Mouse (Mus musculus): ENCODE data around the gene Fndc3b.
A peak's percentile ranks its signal among the peaks of the same experiment; 100 is the strongest.

Gene Fndc3b

DNA sequence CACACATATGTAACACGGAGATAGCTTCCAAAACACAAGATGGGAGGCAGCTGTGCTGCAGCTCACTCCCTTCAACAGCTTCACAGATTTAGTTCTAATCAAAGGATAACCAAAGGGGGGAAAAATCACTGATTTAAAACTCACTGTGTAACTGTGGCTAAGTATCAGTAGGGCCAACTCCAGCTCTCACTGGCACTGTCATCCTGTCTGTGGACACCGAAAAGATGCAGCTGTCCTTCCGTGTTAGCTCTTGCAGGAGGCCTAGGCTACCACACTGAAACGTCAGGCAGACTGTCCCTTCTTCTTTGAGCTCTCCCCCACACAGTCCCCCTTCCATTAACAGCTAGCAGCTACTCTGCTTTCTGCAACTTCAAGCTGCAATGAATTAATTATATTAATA is 89.9 kb downstream of the Fndc3b start:
- DNase-seq (ENCODE audit: low read depth, low spot score) = no peak

DNA sequence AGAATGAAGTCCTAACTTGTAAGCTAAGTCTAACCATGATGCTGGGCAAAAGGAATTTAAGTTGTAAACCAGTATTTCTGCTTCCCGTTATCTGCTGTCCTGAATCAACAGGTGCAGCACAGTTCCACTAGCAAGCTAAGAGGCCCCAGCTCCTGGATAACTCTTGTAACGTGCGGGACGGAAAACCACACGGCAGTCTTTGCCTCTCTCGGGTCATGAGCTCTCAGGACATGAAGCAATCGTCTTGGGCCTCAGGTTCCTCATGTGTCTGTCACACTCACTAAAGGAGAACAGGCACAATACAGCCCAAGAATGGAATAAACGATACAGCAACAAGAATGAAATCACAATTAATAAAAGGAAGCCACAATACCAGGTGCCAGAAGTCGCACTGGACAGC is 93.4 kb downstream of the Fndc3b start:
- no peak for DNase-seq (ENCODE audit: low read depth, low spot score)

- DNase-seq (ENCODE audit: low read depth, low spot score) = no peak
Measured at GRCm38 (mm10) chr3:27617237-27617499, 93.9 kb downstream of the Fndc3b start.

- DNase-seq (ENCODE audit: low read depth, low spot score) = no peak
Measured at GRCm38 (mm10) chr3:27616421-27617236, 94.5 kb downstream of the Fndc3b start.

- DNase-seq (ENCODE audit: low read depth, low spot score) = no peak
Measured at GRCm38 (mm10) chr3:27615479-27615878, 95.6 kb downstream of the Fndc3b start.

- no peak for DNase-seq (ENCODE audit: low read depth, low spot score)
Measured at GRCm38 (mm10) chr3:27613828-27614227, 97.3 kb downstream of the Fndc3b start.

DNA sequence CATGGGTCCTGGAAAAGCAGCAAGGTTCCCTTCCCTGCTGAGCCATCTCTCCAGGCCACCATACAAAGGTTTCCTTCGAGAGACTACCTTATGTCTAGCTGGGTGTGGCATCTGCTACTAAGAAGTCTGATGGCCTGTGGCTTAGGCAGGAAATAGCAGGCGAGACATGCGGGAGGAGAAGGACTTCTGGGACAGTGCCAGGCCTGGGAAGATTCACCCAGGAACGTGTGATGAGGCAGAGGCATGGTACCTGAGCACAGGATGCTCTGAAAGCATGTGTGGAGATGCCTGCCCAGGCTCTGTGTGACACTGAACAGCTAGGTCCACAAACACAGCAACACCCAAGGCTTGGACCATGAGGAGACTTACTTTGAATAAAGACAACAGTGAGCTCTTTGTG is 98.1 kb downstream of the Fndc3b start:
- no peak for DNase-seq (ENCODE audit: low read depth, low spot score)

- DNase-seq (ENCODE audit: low read depth, low spot score) = no peak
Measured at GRCm38 (mm10) chr3:27611986-27612385, 99.1 kb downstream of the Fndc3b start.

GRCm38 (mm10) chr3:27610547-27610946 is 100.6 kb downstream of the Fndc3b start:
- no peak for DNase-seq (ENCODE audit: low read depth, low spot score)

GRCm38 (mm10) chr3:27610089-27610488 is 101.0 kb downstream of the Fndc3b start:
- no peak for DNase-seq (ENCODE audit: low read depth, low spot score)

DNA sequence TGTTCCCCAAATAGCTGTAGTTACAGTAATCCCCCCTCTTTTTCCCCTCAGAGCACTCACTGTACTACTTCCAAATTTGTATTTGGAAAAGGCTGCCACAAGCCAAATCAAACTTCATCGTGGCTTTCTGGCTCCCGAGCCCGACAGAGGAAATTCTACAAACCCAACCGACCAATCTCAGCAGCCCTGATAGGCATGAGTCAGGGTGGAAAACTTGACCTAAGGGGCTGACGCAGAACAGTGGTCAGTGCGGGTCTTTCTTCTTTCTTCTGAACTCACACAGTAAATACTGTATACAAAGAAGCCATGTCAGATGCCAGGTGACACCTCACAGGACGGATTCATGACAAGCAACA is 103.3 kb downstream of the Fndc3b start:
- DNase-seq (ENCODE audit: low read depth, low spot score) = no peak

DNA sequence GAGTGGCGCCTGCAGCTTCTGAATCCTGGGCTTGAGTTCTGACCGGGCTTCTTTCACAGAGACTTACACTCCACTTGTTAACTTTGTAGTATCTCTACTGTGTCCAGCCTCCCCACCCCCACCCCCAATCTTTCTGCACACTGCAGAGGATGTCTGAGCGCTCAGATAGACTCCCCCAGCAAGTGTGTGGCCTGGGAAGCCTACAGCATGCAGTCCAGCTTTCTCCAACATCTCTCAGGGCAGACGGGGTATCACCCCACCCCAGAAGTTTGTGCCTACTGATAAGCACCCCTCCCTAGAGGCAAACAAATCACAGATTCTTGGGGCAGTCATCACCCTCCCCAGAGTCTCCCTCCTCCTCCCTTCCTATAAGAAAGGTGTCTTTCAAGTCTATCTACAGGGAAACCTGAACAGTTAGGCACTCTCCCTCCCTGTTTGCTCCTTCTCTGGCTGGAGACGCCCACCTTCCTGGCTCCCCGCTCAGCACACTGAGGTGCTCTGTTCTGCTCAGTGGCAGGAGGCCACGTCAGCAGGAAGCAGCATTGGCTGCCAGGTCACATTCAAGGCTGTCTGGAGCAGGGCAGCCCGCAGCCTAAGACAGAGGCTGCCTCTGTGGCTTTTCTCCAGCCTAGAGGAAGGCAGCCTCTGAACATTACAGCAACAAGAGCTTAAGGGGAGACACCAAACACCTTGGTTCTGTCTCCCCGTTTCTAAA is 103.9 kb downstream of the Fndc3b start:
- no peak for DNase-seq (ENCODE audit: low read depth, low spot score)

- DNase-seq (ENCODE audit: low read depth, low spot score) = no peak
Measured at GRCm38 (mm10) chr3:27606626-27607025, 104.5 kb downstream of the Fndc3b start.

GRCm38 (mm10) chr3:27605613-27606012 is 105.5 kb downstream of the Fndc3b start:
- DNase-seq (ENCODE audit: low read depth, low spot score) = no peak

- DNase-seq (ENCODE audit: low read depth, low spot score) = no peak
Measured at GRCm38 (mm10) chr3:27605081-27605480, 106.0 kb downstream of the Fndc3b start.

GRCm38 (mm10) chr3:27604629-27605028 is 106.5 kb downstream of the Fndc3b start:
- DNase-seq (ENCODE audit: low read depth, low spot score) = no peak

DNA sequence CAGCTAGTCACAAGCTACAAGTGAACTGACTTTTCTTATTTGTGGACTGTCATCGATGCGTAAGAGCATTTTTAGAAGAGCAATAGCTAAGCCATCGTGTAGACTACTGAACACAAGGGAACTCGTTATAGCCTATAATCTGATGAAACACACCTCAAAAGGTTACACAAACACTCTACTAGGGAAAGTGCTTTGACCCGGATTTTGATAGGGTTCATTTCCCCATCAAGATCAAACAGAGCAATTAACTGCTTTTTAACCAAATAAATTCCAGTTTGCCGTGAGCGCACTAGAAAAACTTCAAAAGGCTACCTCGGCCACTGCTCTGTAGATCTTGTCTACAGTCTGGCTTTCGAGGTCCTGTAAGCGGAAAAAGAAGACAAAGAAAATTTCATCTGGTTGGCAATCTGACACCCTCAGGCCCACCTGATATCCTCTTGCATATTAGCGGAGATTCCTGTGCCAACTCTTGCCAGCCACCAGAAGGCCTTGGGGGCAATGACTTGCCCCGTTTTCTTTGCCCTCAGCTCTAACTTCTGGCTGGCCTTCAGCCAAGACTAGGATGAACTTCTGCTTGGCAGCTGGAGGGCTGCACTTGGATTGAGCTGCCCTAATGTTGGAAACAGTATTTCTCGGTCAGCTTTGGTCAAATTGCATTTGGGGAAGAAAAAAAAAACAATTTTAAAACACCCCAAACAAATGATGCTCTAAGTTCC is 107.0 kb downstream of the Fndc3b start:
- no peak for DNase-seq (ENCODE audit: low read depth, low spot score)

DNA sequence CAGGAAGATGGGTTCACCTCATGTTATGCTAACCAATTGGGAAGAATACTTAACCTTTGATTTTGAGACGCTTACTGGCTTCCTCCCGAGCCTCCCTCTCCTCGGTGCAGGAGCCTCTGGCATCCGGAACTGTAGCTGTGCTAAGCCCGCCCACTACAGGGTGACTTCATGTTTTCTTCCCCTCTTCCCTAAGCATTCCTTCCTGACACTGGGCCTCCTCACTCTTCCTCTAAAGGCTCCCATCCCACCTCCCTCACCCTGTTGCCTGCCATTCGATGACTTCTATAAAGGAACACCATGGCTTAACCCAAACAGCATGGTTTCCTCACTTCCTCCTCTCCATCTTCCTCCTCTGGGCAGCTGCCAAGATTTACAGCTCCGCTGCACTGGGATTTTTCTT is 110.5 kb downstream of the Fndc3b start:
- DNase-seq (ENCODE audit: low read depth, low spot score) = no peak

DNA sequence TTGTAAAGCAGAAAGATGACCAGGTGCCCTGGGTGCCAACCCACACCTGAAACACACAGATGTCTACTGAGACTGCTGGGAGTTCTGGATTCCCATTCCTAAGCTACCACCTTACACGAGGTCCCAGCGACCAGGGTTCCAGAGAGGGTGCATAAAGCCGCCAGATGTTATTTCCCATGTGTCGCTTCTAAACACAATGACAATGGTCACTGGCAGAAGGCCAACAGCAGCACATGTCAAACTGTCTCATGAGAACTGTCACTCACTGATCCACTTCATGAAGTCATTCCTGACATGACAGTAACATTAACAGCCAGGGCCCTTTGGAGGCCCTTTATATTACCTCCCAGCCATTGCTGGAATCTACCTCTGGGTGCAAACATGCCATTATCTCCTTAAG is 110.9 kb downstream of the Fndc3b start:
- DNase-seq (ENCODE audit: low read depth, low spot score) = no peak

DNA sequence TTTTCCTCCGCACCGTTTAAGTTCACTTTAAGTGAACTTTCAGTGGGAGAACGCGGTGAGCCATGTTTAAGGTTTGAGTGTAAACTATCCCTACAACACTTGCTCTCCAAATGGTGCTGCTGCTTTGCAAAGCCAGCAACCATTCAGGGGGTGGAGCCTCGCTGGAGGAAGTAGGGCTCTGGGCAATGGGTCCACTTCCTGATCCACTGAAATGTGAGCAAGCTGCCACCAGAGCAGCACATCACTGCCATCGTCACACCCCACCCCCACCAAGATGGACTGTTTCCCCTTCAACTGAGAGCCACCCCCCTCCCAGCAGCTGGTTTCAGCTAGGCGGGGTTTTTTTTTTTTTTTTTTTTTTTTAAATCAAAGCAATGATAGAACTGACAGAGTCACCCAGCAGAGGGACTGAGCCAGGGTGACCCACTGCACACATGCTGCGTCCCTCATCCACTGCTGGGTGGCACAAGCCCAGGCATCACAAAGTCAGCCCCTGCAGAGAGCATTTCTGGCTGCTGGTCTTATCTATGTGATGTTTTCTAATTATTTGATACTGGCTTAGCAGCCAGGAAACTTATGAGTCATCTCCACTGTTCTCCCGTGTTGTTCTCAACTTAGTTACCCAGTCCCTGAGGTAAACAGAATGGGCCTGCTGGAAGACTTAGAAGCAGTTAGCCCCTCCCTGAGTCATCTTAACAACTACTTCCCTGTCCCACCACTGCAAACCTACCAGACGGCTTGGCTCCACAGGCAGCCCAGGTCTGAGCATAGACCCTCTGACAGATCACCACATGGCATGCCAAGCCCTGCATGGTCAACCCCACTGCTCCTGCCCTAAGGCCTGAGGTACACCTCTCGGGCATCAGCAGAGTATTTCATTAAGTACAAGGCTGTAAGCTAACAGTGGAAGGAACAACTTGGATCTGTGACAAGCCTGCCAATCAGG is 112.4 kb downstream of the Fndc3b start:
- DNase-seq (ENCODE audit: low read depth, low spot score) = no peak

DNA sequence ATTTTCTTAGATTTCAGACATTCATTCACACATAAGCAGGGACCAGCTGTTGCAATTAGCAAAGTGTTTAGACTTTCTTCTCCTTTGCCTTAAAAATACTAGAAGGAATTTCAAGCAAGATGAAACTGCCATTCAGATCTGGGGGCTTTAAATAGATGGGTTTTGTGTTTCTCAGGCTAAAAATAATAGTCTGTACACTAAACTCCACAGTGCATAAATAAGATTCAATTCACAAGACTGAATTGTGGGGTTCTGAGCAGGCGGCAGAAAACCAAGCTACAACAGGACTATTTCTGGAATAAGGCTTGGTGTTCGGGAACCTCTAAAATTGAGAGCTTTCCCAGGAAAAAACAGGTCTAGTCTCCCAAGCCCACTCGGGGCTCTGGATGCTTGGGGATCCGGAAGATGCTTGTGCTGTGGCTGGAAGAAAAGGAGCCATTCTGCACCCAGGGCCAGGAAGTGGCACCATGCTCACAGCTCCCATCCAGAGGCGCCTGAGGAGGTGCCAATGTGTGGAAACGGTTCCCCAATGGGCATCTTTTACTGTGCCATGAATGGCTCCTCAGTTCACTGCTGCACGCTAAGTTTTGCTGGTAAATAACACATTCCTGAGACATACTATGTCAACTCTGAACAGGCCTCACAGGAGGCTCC is 117.5 kb downstream of the Fndc3b start:
- DNase-seq (ENCODE audit: low read depth, low spot score) = peak; percentile 68
